Mouse (Mus musculus): ENCODE results near the gene Psmb4. TPM values are rescaled to one million over a fixed set of nuclear protein-coding genes. Genes with fewer than 3 reads are reported as not detected.
"Not testable (repeated sequence)": the region's sequence is repeated elsewhere in the genome, so short reads cannot be mapped to it uniquely, and the experiment has no call there.

Gene Psmb4
- polyA plus RNA-seq, 1 experiment = 475 TPM

GRCm38 (mm10) chr3:94930386-94931266, 43.9 kb upstream of the Psmb4 start:
- not testable (repeated sequence) for H3K36me3 ChIP-seq (ENCODE audit: control insufficient read depth, insufficient read depth); H3K27me3 ChIP-seq (ENCODE audit: control insufficient read depth, insufficient read depth, insufficient read length); H3K4me3 ChIP-seq; H3K79me2 ChIP-seq (ENCODE audit: control insufficient read depth, insufficient read depth); H3K4me2 ChIP-seq (ENCODE audit: low read depth); H3ac ChIP-seq (ENCODE audit: control insufficient read depth, insufficient read length)

DNA sequence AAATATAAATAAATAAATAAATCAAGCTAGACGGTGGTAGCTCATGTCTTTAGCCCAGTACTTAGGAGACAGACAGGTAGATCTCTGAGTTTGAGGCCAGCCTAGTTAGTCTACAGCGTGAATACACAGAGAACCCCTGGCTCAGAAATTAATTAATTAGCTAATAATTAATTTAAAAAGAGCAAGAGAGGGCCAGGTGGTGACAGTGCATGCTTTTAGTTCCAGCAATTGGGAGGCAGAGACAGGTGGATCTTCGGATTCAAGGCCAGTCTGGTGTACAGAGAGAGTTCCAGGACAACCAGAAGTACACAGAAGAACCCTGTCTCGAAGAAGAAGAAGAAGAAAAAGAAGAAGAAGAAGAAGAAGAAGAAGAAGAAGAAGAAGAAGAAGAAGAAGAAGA, 42.2 kb upstream of the Psmb4 start:
- H3K27me3 ChIP-seq (ENCODE audit: control insufficient read depth, insufficient read depth, insufficient read length); H3K79me2 ChIP-seq (ENCODE audit: control insufficient read depth, insufficient read depth); H3ac ChIP-seq (ENCODE audit: control insufficient read depth, insufficient read length); H3K36me3 ChIP-seq (ENCODE audit: control insufficient read depth, insufficient read depth); H3K4me2 ChIP-seq (ENCODE audit: low read depth); H3K4me3 ChIP-seq: not testable (repeated sequence)

DNA sequence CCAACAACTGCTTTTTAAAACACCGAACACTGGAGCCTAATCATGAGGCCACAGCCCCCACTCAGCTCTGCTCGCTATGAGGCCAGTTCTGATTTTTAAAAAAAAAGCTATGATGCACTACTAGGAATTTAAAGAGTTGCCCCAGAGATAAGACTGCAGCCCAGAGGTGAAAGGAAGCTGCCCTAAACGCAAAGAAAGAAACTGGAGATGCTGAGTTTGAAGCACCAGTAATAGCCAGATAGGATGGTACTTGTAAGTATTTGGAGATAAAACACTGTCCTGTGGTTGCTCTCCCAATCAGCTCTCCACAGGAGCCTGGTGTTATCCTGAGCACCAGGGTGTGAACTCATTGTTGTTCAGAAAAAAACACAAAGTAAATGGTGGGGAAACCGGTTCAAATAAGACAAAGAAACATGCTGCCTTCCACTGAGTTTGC, 39.6 kb upstream of the Psmb4 start:
- H3K36me3 ChIP-seq (ENCODE audit: control insufficient read depth, insufficient read depth); H3K79me2 ChIP-seq (ENCODE audit: control insufficient read depth, insufficient read depth); H3ac ChIP-seq (ENCODE audit: control insufficient read depth, insufficient read length); H3K4me3 ChIP-seq; H3K4me2 ChIP-seq (ENCODE audit: low read depth): not testable (repeated sequence)
- H3K27me3 ChIP-seq (ENCODE audit: control insufficient read depth, insufficient read depth, insufficient read length) = peaks cover 16% of the 10 kb centered on the region

GRCm38 (mm10) chr3:94924688-94925087, 37.9 kb upstream of the Psmb4 start:
- Histone ChIP-seq H3K36me3 (ENCODE audit: control insufficient read depth, insufficient read depth) (no peaks in the 10 kb centered on the region), H3K79me2 (ENCODE audit: control insufficient read depth, insufficient read depth) (no peaks in the 10 kb centered on the region), H3K27me3 (ENCODE audit: control insufficient read depth, insufficient read depth, insufficient read length) (peaks cover 26% of the 10 kb centered on the region), H3K4me2 (ENCODE audit: low read depth) (no peak overlapping the region), H3K4me3 (no peak overlapping the region), H3ac (ENCODE audit: control insufficient read depth, insufficient read length) (no peak overlapping the region)
- TF ChIP-seq TCF3 (IDR thresholded peaks at IDR 0.05; ENCODE audit: insufficient read length, low read depth) = no peak

GRCm38 (mm10) chr3:94922333-94922732, 35.6 kb upstream of the Psmb4 start:
- no peaks in the 10 kb centered on the region for H3K79me2 ChIP-seq (ENCODE audit: control insufficient read depth, insufficient read depth)
- H3K36me3 ChIP-seq (ENCODE audit: control insufficient read depth, insufficient read depth) = no peaks in the 10 kb centered on the region
- TF ChIP-seq MYOD1 (IDR thresholded peaks at IDR 0.05; ENCODE audit: control insufficient read depth in 1 of 3, insufficient read length in 2 of 3, low read depth in 2 of 3) (no peak), E2F4 (IDR thresholded peaks at IDR 0.05; ENCODE audit: insufficient read depth) (no peak), SRF (IDR thresholded peaks at IDR 0.05; ENCODE audit: control insufficient read depth, insufficient read length, low read depth) (no peak), MAX (IDR thresholded peaks at IDR 0.05; ENCODE audit: low read depth) (no peak), USF1 (IDR thresholded peaks at IDR 0.05; ENCODE audit: low read depth) (no peak), REST (IDR thresholded peaks at IDR 0.05; ENCODE audit: insufficient read depth, insufficient read length) (no peak), POLR2AphosphoS2 (IDR thresholded peaks at IDR 0.05; ENCODE audit: insufficient read length, low read depth) (no peak), CEBPB (IDR thresholded peaks at IDR 0.05; ENCODE audit: insufficient read depth, poor library complexity, severe bottlenecking) (no peak), TCF3 (IDR thresholded peaks at IDR 0.05; ENCODE audit: insufficient read length, low read depth) (no peak), MYOG (IDR thresholded peaks at IDR 0.05; ENCODE audit: control insufficient read depth in 1 of 3, insufficient read depth in 1 of 3, insufficient read length in 2 of 3, low read depth in 2 of 3) (no peak), TCF12 (IDR thresholded peaks at IDR 0.05; ENCODE audit: insufficient read depth, poor library complexity, severe bottlenecking) (no peak), POLR2A (IDR thresholded peaks at IDR 0.05; ENCODE audit: insufficient read length, low read depth) (no peak)
- H3K27me3 ChIP-seq (ENCODE audit: control insufficient read depth, insufficient read depth, insufficient read length) = peaks cover 28% of the 10 kb centered on the region
- H3K4me2 ChIP-seq (ENCODE audit: low read depth) = no peak overlapping the region
- H3ac ChIP-seq (ENCODE audit: control insufficient read depth, insufficient read length) = no peak overlapping the region
- H3K4me3 ChIP-seq = no peak overlapping the region

- H3K27me3 ChIP-seq (ENCODE audit: control insufficient read depth, insufficient read depth, insufficient read length) = peaks cover 28% of the 10 kb centered on the region
- H3K79me2 ChIP-seq (ENCODE audit: control insufficient read depth, insufficient read depth) = no peaks in the 10 kb centered on the region
- H3K36me3 ChIP-seq (ENCODE audit: control insufficient read depth, insufficient read depth) = no peaks in the 10 kb centered on the region
- no peak overlapping the region for H3ac ChIP-seq (ENCODE audit: control insufficient read depth, insufficient read length)
- no peak overlapping the region for H3K4me3 ChIP-seq
- no peak overlapping the region for H3K4me2 ChIP-seq (ENCODE audit: low read depth)
- TF ChIP-seq MAX (IDR thresholded peaks at IDR 0.05; ENCODE audit: low read depth) = no peak
- no peak for TF ChIP-seq REST (IDR thresholded peaks at IDR 0.05; ENCODE audit: insufficient read depth, insufficient read length)
- TF ChIP-seq CEBPB (IDR thresholded peaks at IDR 0.05; ENCODE audit: insufficient read depth, poor library complexity, severe bottlenecking) = no peak
- TF ChIP-seq SRF (IDR thresholded peaks at IDR 0.05; ENCODE audit: control insufficient read depth, insufficient read length, low read depth) = no peak
- TF ChIP-seq TCF12 (IDR thresholded peaks at IDR 0.05; ENCODE audit: insufficient read depth, poor library complexity, severe bottlenecking) = no peak
- TF ChIP-seq MYOD1 (IDR thresholded peaks at IDR 0.05; ENCODE audit: control insufficient read depth in 1 of 3, insufficient read length in 2 of 3, low read depth in 2 of 3) = no peak
- TF ChIP-seq POLR2A (IDR thresholded peaks at IDR 0.05; ENCODE audit: insufficient read length, low read depth) = no peak
- no peak for TF ChIP-seq TCF3 (IDR thresholded peaks at IDR 0.05; ENCODE audit: insufficient read length, low read depth)
- TF ChIP-seq MYOG (IDR thresholded peaks at IDR 0.05; ENCODE audit: control insufficient read depth in 1 of 3, insufficient read depth in 1 of 3, insufficient read length in 2 of 3, low read depth in 2 of 3) = no peak
- TF ChIP-seq USF1 (IDR thresholded peaks at IDR 0.05; ENCODE audit: low read depth) = no peak
- TF ChIP-seq POLR2AphosphoS2 (IDR thresholded peaks at IDR 0.05; ENCODE audit: insufficient read length, low read depth) = no peak
- no peak for TF ChIP-seq E2F4 (IDR thresholded peaks at IDR 0.05; ENCODE audit: insufficient read depth)
These were observed 34.3 kb upstream of the Psmb4 start for GRCm38 (mm10) chr3:94921104-94921503.

Data from myocyte (in vitro differentiated cells).